Mouse (Mus musculus) stomach, postnatal 0 days (tissue): Measurements from ENCODE around the gene Themis3. TPM values are rescaled to one million over a fixed set of nuclear protein-coding genes. Genes with fewer than 3 reads are reported as not detected.

Experiments used
- ATAC-seq: fragments of 200-750 bp; cut with Nextera tagmentation; 2 replicates; pipeline ENCODE4 v1.8.0; 2017; ENCODE audit not compliant: low FRiP score, low TSS enrichment
- DNase-seq: peaks from one replicate; pipeline ENCODE4 v3.0.0-alpha.2; 2016; ENCODE audit warnings: low spot score
- H3K27ac ChIP-seq: fragments of 300-500 bp; sonication (generic); replicated peaks from 2 replicates; pipeline ENCODE4 v1.5.1; 2014; ENCODE audit warnings: mild to moderate bottlenecking, control low read depth
- H3K27me3 ChIP-seq: fragments of 300-500 bp; sonication (generic); 2 replicates; pipeline ENCODE4 v1.6.1; 2014; ENCODE audit warnings: low read length; ENCODE audit not compliant: control insufficient read depth, insufficient read depth
- H3K36me3 ChIP-seq: fragments of 300-500 bp; sonication (generic); 2 replicates; pipeline ENCODE4 v1.6.1; 2014; ENCODE audit warnings: low read length, mixed read lengths; ENCODE audit not compliant: control insufficient read depth, insufficient read depth
- H3K4me1 ChIP-seq: fragments of 300-500 bp; sonication (generic); replicated peaks from 2 replicates; pipeline ENCODE4 v1.6.1; 2014; ENCODE audit warnings: antibody characterized with exemption; ENCODE audit not compliant: control insufficient read depth, insufficient read depth
- H3K4me2 ChIP-seq: fragments of 300-500 bp; sonication (generic); replicated peaks from 2 replicates; pipeline ENCODE4 v1.6.1; 2014; ENCODE audit warnings: low read depth, mild to moderate bottlenecking, control low read depth, moderate library complexity
- H3K4me3 ChIP-seq: fragments of 300-500 bp; sonication (generic); 2 replicates; pipeline ENCODE4 v1.5.1; 2014; ENCODE audit warnings: low read depth, low read length, control low read depth
- H3K9ac ChIP-seq: fragments of 300-500 bp; sonication (generic); 2 replicates; pipeline ENCODE4 v1.6.1; 2014; ENCODE audit warnings: mild to moderate bottlenecking, low read length, control low read depth, mixed read lengths
- H3K9me3 ChIP-seq: fragments of 300-500 bp; sonication (generic); 2 replicates; pipeline ENCODE4 v1.6.1; 2016; ENCODE audit warnings: low read length; ENCODE audit not compliant: control insufficient read depth
- CTCF ChIP-seq: IDR thresholded peaks from 2 replicates; pipeline ENCODE4 v1.5.1; 2016; ENCODE audit warnings: antibody characterized with exemption, low read depth, mild to moderate bottlenecking, moderate library complexity
- EP300 ChIP-seq: optimal IDR thresholded peaks from 2 replicates; pipeline ENCODE3; 2016; ENCODE audit warnings: antibody characterized with exemption
- WGBS: fragments of 180-500 bp; shearing (Covaris S2); extraction: QIAGEN DNeasy Blood & Tissue Kit; methylation state at CpG from one replicate; pipeline ENCODE4 v1.1.7; 2014; 5-methylcytosine and 5-hydroxymethylcytosine counted together
- polyA plus RNA-seq: library from polyadenylated mRNA; unstranded; fragments of >200 nt; fragmentation: Nextera tagmentation; extraction: Ambion mirVana; gene quantifications from 2 replicates; pipeline ENCODE4 v1.2.1, GENCODE M21; 2015

The Themis3 gene
- polyA plus RNA-seq, 1 experiment from 2014 or later, result 0.17 TPM

DNA sequence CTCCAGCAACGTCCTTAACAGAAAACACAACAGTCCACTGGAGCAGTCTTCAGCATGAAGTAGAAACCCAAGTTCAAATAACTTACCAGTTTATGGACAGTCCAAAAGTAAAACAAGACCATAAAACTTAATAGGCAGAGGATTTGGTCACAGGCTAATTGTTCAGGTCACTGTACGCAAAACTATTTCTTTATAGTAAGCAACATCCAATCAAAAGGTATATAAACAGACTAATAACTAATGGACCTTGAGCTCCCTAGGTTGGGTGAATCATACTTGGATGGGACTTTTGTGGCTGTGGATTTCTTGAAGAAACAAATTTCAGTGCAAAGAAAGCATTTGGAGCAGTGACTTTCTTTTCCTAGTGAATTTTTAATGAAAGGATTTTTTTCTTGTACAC lies 6.8 kb upstream of the Themis3 start:
- no peaks in the 10 kb centered on the region for H3K4me1 ChIP-seq
- no peak overlapping the region for H3K27ac ChIP-seq
- no peak overlapping the region for H3K9ac ChIP-seq
- ATAC-seq, result no peak
- H3K4me3 ChIP-seq, result no peak overlapping the region
- H3K27me3 ChIP-seq, result no peaks in the 10 kb centered on the region
- no peak for DNase-seq
- H3K36me3 ChIP-seq, result no peaks in the 10 kb centered on the region
- 81% methylated on average over 2 of the region's 2 CpGs for WGBS
- TF ChIP-seq EP300 (no peak), CTCF (no peak)
- H3K4me2 ChIP-seq, result no peak overlapping the region
- no peaks in the 10 kb centered on the region for H3K9me3 ChIP-seq

DNA sequence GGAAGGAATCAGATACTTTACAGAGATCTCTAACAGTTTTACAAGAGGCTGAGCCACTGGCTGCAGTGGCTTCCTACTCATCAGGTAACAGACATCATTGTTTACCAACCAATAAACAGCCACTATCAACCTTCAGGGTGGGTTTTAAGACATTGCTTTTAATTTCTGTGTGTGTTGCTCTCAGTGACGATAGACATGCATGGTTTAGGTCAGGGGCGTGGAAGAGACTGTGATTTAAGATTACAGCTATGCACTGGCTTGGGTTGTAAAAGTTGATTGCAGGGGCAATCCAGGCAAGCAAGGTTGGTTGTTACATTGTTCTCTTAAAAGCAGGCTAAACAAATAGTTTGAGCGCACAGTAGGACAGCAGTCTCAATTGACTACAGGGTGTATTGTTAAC lies 1.4 kb upstream of the Themis3 start:
- Histone ChIP-seq H3K27me3 (no peaks in the 10 kb centered on the region), H3K9ac (no peak overlapping the region), H3K4me1 (no peaks in the 10 kb centered on the region), H3K4me2 (no peak overlapping the region), H3K9me3 (no peaks in the 10 kb centered on the region), H3K4me3 (no peak overlapping the region), H3K36me3 (no peaks in the 10 kb centered on the region), H3K27ac (no peak overlapping the region)
- DNase-seq, result no peak
- WGBS, result 78% methylated on average over 3 of the region's 3 CpGs
- ATAC-seq, result no peak
- TF ChIP-seq CTCF, result no peak
- no peak for TF ChIP-seq EP300

DNA sequence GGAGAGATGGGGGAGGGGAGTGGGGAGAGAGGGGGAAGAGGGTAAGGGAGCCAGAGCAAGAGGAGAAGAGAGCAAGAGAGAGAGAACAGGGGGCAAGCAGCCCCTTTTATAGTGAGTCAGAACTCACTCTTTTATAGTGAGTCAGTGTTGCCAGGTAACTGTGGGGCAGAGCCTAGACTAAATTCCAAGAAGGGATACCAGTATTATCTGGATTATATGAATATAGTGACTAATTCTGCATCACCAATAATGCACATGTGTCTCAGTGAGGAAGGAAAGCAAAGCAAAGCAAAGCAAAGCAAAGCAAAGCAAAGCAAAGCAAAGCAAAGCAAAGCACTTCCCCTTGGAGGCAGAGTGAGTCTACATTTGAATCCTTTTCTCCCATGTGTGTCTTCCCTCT lies 835 bp upstream of the Themis3 start:
- ATAC-seq (peak; percentile 65), DNase-seq (no peak)
- H3K4me3 ChIP-seq, result no peak overlapping the region
- H3K27ac ChIP-seq, result no peak overlapping the region
- H3K36me3 ChIP-seq, result no peaks in the 10 kb centered on the region
- no peaks in the 10 kb centered on the region for H3K4me1 ChIP-seq
- H3K9ac ChIP-seq, result no peak overlapping the region
- no peaks in the 10 kb centered on the region for H3K9me3 ChIP-seq
- TF ChIP-seq CTCF (no peak), EP300 (no peak)
- H3K4me2 ChIP-seq, result no peak overlapping the region
- no peaks in the 10 kb centered on the region for H3K27me3 ChIP-seq

DNA sequence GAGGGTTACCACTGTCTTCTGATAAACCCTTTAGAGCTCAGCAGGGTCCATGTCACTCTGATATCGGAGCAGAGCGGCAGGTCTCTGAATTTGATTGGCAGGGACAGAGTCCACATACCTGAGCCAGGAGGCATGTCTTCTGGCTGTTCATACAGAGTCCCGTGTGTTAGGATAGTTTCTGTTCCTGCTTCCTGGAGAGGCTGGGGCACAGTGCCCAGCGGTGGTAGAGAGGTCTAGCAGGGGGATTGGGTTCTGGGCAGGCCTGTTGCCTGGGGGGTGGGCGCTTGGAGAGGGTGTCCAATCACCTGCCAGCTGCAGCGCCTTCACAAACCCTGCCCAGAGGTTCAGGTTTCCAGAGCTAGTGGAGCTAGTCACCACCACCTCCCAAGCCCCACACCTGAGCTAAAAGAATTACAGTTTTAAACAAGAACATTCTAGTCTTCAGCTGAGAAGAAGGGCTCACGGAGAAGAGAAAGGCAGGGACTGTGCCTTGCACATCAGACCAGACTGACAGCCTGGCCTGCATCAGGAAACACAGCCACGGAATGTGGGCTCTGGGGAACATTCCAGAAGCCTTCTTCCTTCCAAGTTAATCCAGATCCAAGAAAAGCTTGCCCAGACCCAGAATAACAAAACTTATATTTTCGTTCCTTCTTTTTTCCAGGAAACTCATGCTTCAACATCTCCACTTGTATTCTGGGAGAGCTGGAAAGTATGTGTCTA lies 3.9 kb downstream of the Themis3 start:
- no peak for TF ChIP-seq CTCF
- Histone ChIP-seq H3K9ac (no peak overlapping the region), H3K4me3 (no peak overlapping the region), H3K4me1 (no peaks in the 10 kb centered on the region), H3K27ac (no peak overlapping the region), H3K4me2 (peak overlapping the region; percentile 17; the same call in 1 of the 2 replicates), H3K36me3 (no peaks in the 10 kb centered on the region), H3K27me3 (no peaks in the 10 kb centered on the region), H3K9me3 (no peaks in the 10 kb centered on the region)
- 0 out of 2 replicates have a peak, but pooled peaks have one; percentile 72 for ATAC-seq
- peak; percentile 57 for DNase-seq
- WGBS, result 42% methylated on average over 9 of the region's 9 CpGs

DNA sequence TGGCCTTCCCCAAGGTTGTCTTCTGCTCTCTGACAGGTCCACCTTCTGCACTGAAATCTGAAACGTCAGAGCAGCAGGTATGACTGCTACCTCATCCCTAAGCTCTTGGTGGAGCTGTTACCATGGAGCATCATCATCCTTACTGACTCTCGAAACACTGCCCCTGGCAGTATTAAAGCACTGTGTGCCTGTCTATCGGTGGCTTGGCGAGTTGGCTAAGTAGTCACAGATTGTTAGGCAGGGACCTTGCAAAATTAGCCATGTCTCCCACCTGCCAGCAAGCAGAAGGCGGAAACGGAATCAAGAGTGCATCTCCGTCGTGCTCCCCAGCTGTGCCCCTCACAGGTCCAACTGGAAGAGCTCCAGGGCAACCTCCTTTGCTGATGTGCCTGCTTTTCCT lies 4.6 kb downstream of the Themis3 start:
- H3K36me3 ChIP-seq, result no peaks in the 10 kb centered on the region
- H3K4me3 ChIP-seq, result no peak overlapping the region
- no peaks in the 10 kb centered on the region for H3K27me3 ChIP-seq
- H3K4me1 ChIP-seq, result no peaks in the 10 kb centered on the region
- H3K9ac ChIP-seq, result no peak overlapping the region
- TF ChIP-seq EP300, result no peak
- no peak for TF ChIP-seq CTCF
- WGBS, result 72% methylated on average over 8 of the region's 8 CpGs
- DNase-seq (no peak), ATAC-seq (no peak)
- H3K4me2 ChIP-seq, result 0 out of 2 replicates have a peak overlapping the region, but pooled peaks have one; percentile 17
- H3K9me3 ChIP-seq, result no peaks in the 10 kb centered on the region
- H3K27ac ChIP-seq, result no peak overlapping the region

DNA sequence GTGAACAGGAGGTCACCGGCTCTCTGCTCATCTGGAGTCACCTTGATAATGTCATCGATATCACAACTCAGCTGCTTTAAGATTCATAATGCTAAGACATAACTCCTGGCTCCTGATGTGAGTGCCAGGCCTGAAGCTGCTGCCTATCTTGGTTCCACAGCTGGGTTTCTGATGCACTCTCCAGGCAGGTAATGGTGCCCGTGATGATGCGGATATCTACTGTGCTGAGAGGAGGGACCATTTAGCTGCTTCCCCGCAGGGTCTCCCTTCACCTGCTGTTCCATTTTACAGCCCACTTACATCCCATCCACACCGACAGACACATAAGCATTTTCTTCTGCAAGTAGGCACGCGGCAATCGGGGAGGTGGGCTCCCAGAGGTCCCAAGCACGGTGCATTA lies 7.7 kb downstream of the Themis3 start:
- DNase-seq (no peak), ATAC-seq (no peak)
- no peaks in the 10 kb centered on the region for H3K4me1 ChIP-seq
- no peak overlapping the region for H3K27ac ChIP-seq
- no peak overlapping the region for H3K4me3 ChIP-seq
- H3K9me3 ChIP-seq, result no peaks in the 10 kb centered on the region
- no peak overlapping the region for H3K4me2 ChIP-seq
- 90% methylated on average over 10 of the region's 10 CpGs for WGBS
- no peak for TF ChIP-seq CTCF
- no peak for TF ChIP-seq EP300
- no peaks in the 10 kb centered on the region for H3K36me3 ChIP-seq
- no peaks in the 10 kb centered on the region for H3K27me3 ChIP-seq
- H3K9ac ChIP-seq, result no peak overlapping the region
